Mouse (Mus musculus) heart, postnatal 4 days (tissue): ENCODE measurements around the gene Mtrf1. TPM values are rescaled to one million over a fixed set of nuclear protein-coding genes. Genes with fewer than 3 reads are reported as not detected.
"Not testable (repeated sequence)": the region's sequence is repeated elsewhere in the genome, so short reads cannot be mapped to it uniquely, and the experiment has no call there.

Experiments
- DNase-seq: peaks from one replicate; pipeline ENCODE4 v3.0.0; 2021
- total RNA-seq, 2 experiments: library from RNA; stranded (reverse); gene quantifications; 2 replicates each; pipeline ENCODE4 v1.2.3; 2021

Gene Mtrf1
- total RNA-seq, 2 experiments from 2014 or later = 4.2 to 4.8 TPM

GRCm38 (mm10) chr14:79445055-79445620 is 47.6 kb downstream of the Mtrf1 start:
- no peak for DNase-seq

GRCm38 (mm10) chr14:79451681-79452590 is 54.4 kb downstream of the Mtrf1 start, which contains the start of gene Kbtbd6:
TSS of gene Kbtbd6 (plus strand) at chr14:79451835.
- DNase-seq = peak; percentile 80

DNA sequence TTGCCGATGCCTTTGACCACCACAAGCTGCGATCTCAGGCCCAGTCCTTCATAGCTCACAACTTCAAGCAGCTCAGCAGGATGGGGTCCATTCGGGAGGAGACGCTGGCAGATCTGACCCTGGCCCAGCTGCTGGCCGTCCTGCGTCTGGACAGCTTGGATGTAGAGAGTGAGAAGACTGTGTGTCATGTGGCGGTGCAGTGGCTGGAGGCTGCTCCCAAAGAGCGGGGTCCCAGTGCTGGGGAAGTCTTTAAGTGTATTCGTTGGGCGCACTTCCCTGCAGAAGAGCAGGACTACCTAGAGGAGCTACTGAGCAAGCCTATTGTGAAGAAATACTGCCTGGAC is 55.0 kb downstream of the Mtrf1 start:
- DNase-seq = not testable (repeated sequence)

- no peak for DNase-seq
Measured at GRCm38 (mm10) chr14:79460401-79460800, 62.8 kb downstream of the Mtrf1 start.

- DNase-seq = no peak
Measured at GRCm38 (mm10) chr14:79460988-79461387, 63.4 kb downstream of the Mtrf1 start.

GRCm38 (mm10) chr14:79465623-79466022 is 68.1 kb downstream of the Mtrf1 start:
- no peak for DNase-seq

DNA sequence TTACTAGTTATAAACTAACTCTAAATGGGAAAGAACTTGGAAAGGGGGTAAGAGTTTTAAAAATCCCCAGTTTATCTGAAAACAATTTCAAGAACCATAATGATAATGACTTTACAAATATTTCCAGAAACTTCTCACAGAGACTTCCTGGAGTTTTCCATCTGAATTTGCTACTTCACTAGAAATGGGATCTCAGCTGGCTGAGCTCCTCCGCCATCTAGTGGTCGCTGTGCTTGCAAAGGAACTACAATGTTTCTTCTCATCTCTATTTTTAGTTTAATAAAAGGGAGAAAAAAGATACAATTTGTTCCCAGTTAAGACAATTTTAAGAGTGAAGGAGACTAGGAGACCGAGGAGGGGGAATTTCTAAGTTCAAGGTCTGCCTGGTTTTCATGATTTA is 70.0 kb downstream of the Mtrf1 start:
- peak; percentile 73 for DNase-seq

Other genes with a start within 250 kb of the Mtrf1 start
- not detected for gene Zfp957, start 150.4 kb upstream of the Mtrf1 start, total RNA-seq
- 10 to 100 TPM; 26.6 to 29.1 TPM for gene Rgcc, start 96.1 kb upstream of the Mtrf1 start, total RNA-seq
- gene Naa16, start 7.0 kb upstream of the Mtrf1 start, total RNA-seq = 10 to 100 TPM; 14.9 to 15.0 TPM
- gene Kbtbd7, start 28.7 kb downstream of the Mtrf1 start, total RNA-seq = 10 to 100 TPM; 11.0 to 11.1 TPM
- 1 to 10 TPM in 1 of 2 experiments, under 1 TPM in 1; 0.95 to 1.5 TPM for gene Kbtbd6, start 54.1 kb downstream of the Mtrf1 start, total RNA-seq
- gene Elf1, start 83.4 kb downstream of the Mtrf1 start, total RNA-seq = 10 to 100 TPM; 20.3 to 22.5 TPM
- 10 to 100 TPM; 24.7 to 25.8 TPM for gene Wbp4, start 83.7 kb downstream of the Mtrf1 start, total RNA-seq
- gene Sugt1, start 189.9 kb downstream of the Mtrf1 start, total RNA-seq = 100 to 1,000 TPM in 1 of 2 experiments, 10 to 100 TPM in 1; 99.3 to 107 TPM